Mouse (Mus musculus): ENCODE results near the gene Copz2. TPM values are rescaled to one million over a fixed set of nuclear protein-coding genes. Genes with fewer than 3 reads are reported as not detected.
"Not testable (repeated sequence)": the region's sequence is repeated elsewhere in the genome, so short reads cannot be mapped to it uniquely, and the experiment has no call there.

Gene Copz2
- polyA plus RNA-seq, 1 experiment, result 77.0 TPM

- DNase-seq (ENCODE audit: low read depth), result no peak
Measured at GRCm38 (mm10) chr11:96828881-96829280, 20.8 kb upstream of the Copz2 start.

- no peak for DNase-seq (ENCODE audit: low read depth)
Measured at GRCm38 (mm10) chr11:96829403-96829812, 20.3 kb upstream of the Copz2 start.

- DNase-seq (ENCODE audit: low read depth), result peak; percentile 97
Measured at GRCm38 (mm10) chr11:96829813-96830538, 19.7 kb upstream of the Copz2 start, which contains the start of gene Nfe2l1. Nfe2l1 (minus strand) TSS chr11:96829968.

- no peak for DNase-seq (ENCODE audit: low read depth)
Measured at GRCm38 (mm10) chr11:96830539-96831216, 19.0 kb upstream of the Copz2 start.

GRCm38 (mm10) chr11:96831516-96831915 is 18.2 kb upstream of the Copz2 start:
- no peak for DNase-seq (ENCODE audit: low read depth)

GRCm38 (mm10) chr11:96832541-96832940 is 17.1 kb upstream of the Copz2 start:
- DNase-seq (ENCODE audit: low read depth), result no peak

GRCm38 (mm10) chr11:96832973-96833372 is 16.7 kb upstream of the Copz2 start:
- no peak for DNase-seq (ENCODE audit: low read depth)

- DNase-seq (ENCODE audit: low read depth), result no peak
Measured at GRCm38 (mm10) chr11:96834127-96834526, 15.5 kb upstream of the Copz2 start.

- DNase-seq (ENCODE audit: low read depth), result no peak
Measured at GRCm38 (mm10) chr11:96837298-96837697, 12.4 kb upstream of the Copz2 start.

GRCm38 (mm10) chr11:96838341-96838740 is 11.3 kb upstream of the Copz2 start:
- DNase-seq (ENCODE audit: low read depth), result no peak

- peak; percentile 98 for DNase-seq (ENCODE audit: low read depth)
Measured at GRCm38 (mm10) chr11:96839428-96839827, 10.2 kb upstream of the Copz2 start.

- DNase-seq (ENCODE audit: low read depth), result no peak
Measured at GRCm38 (mm10) chr11:96839877-96840276, 9.8 kb upstream of the Copz2 start.

GRCm38 (mm10) chr11:96840290-96840689 is 9.4 kb upstream of the Copz2 start:
- DNase-seq (ENCODE audit: low read depth), result no peak

- DNase-seq (ENCODE audit: low read depth), result no peak
Measured at GRCm38 (mm10) chr11:96843627-96844026, 6.0 kb upstream of the Copz2 start.

- DNase-seq (ENCODE audit: low read depth), result no peak
Measured at GRCm38 (mm10) chr11:96847240-96847639, 2.4 kb upstream of the Copz2 start.

- DNase-seq (ENCODE audit: low read depth), result no peak
Measured at GRCm38 (mm10) chr11:96848694-96849093, 976 bp upstream of the Copz2 start.

GRCm38 (mm10) chr11:96849145-96849544 is 525 bp upstream of the Copz2 start:
- DNase-seq (ENCODE audit: low read depth), result not testable (repeated sequence)

GRCm38 (mm10) chr11:96857446-96857845 is 7.8 kb downstream of the Copz2 start:
- no peak for DNase-seq (ENCODE audit: low read depth)

GRCm38 (mm10) chr11:96859635-96860034 is 10.0 kb downstream of the Copz2 start:
- no peak for DNase-seq (ENCODE audit: low read depth)

GRCm38 (mm10) chr11:96860564-96860963 is 10.9 kb downstream of the Copz2 start:
- DNase-seq (ENCODE audit: low read depth), result no peak

GRCm38 (mm10) chr11:96861446-96861845 is 11.8 kb downstream of the Copz2 start:
- no peak for DNase-seq (ENCODE audit: low read depth)

- DNase-seq (ENCODE audit: low read depth), result no peak
Measured at GRCm38 (mm10) chr11:96861878-96862289, 12.2 kb downstream of the Copz2 start.

- no peak for DNase-seq (ENCODE audit: low read depth)
Measured at GRCm38 (mm10) chr11:96862534-96862933, 12.9 kb downstream of the Copz2 start.
